Mouse (Mus musculus) megakaryocyte, embryonic 14.5 days (primary cell): Measurements from ENCODE around the gene Samd4b.

Experiments
- FLI1 ChIP-seq: IDR thresholded peaks from 2 replicates; pipeline ENCODE4 v1.6.1; 2012; ENCODE audit warnings: low read length, inconsistent platforms, mixed read lengths
- GATA1 ChIP-seq: IDR thresholded peaks from 3 replicates; pipeline ENCODE4 v1.6.1; 2012; ENCODE audit warnings: mixed read lengths, low read length, inconsistent platforms, borderline replicate concordance

- TF ChIP-seq FLI1 (no peak), GATA1 (no peak)
Measured at GRCm38 (mm10) chr7:28558486-28558885, 39.5 kb downstream of the Samd4b start.
